Mouse (Mus musculus) spleen, postnatal 0 days (tissue): ENCODE data around the gene Gm5129. TPM values are rescaled to one million over a fixed set of nuclear protein-coding genes. Genes with fewer than 3 reads are reported as not detected.

Experiments
- polyA plus RNA-seq: library from polyadenylated mRNA; unstranded; fragments of >200 nt; fragmentation: Nextera tagmentation; extraction: Ambion mirVana; gene quantifications from 2 replicates; pipeline ENCODE4 v1.2.1, GENCODE M21; 2015

The Gm5129 gene
- polyA plus RNA-seq: not detected in 2 replicates

DNA sequence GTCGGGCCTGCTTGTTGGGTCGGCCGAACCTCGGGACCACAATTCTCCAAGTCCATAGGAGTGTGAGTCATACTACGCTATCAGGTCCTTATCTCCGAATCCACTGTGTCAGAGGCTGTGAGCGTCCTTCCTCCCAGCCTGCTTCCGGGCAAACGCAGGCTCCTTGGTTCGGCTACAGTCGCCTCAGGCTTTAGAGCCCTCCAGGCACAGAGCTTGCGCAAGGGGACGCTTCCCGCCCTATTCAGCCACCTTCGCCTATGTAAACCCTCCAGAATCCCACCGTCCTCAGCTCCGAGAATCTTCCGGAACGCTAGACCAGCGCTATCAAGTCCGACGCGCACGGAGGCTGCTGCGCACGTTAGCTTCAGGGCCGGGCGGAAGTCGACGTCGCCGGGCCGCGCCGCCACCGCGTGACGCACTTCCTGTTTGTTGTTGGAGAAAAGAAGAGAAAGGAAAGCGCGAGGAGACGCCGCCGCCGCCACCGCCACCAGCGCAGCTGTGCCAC is at the start of gene Gm5129, which contains the start of gene Dnajb6:
TSS of gene Gm5129 (minus strand) at position 380 of the 505 bp plus-strand sequence.
TSS of gene Dnajb6 (plus strand) at position 132 of the 505 bp plus-strand sequence.

Other genes with a start within 250 kb of the Gm5129 start
- gene Ube3c, start 166.7 kb downstream of the Gm5129 start, polyA plus RNA-seq: 13.0 and 13.4 TPM in 2 replicates
- 108 and 111 TPM in 2 replicates for gene Dnajb6, start 248 bp downstream of the Gm5129 start, polyA plus RNA-seq